Mouse (Mus musculus): ENCODE data around the gene Ntrk3. TPM values are rescaled to one million over a fixed set of nuclear protein-coding genes. Genes with fewer than 3 reads are reported as not detected.

The Ntrk3 gene
- polyA plus RNA-seq, 1 experiment: 6.1 TPM

GRCm38 (mm10) chr7:78286516-78287238 lies 451.1 kb downstream of the Ntrk3 start:
- DNase-seq: no peak
- H3K4me3 ChIP-seq (replicated peaks; ENCODE audit: extremely low read depth, low read depth, low read length): no peak overlapping the region
- H3K4me1 ChIP-seq (ENCODE audit: control insufficient read depth, insufficient read depth, low read length): no peaks in the 10 kb centered on the region
- TF ChIP-seq CTCF (IDR thresholded peaks at IDR 0.05; ENCODE audit: insufficient read depth, low read length) (no peak), POLR2A (IDR thresholded peaks at IDR 0.05; ENCODE audit: borderline replicate concordance, extremely low read depth, low read depth, low read length) (no peak)
- WGBS: 87% methylated on average over 2 of the region's 2 CpGs

GRCm38 (mm10) chr7:78269506-78270250 lies 468.1 kb downstream of the Ntrk3 start:
- no peak for DNase-seq
- no peak overlapping the region for H3K4me3 ChIP-seq (replicated peaks; ENCODE audit: extremely low read depth, low read depth, low read length)
- TF ChIP-seq CTCF (IDR thresholded peaks at IDR 0.05; ENCODE audit: insufficient read depth, low read length) (no peak), POLR2A (IDR thresholded peaks at IDR 0.05; ENCODE audit: borderline replicate concordance, extremely low read depth, low read depth, low read length) (no peak)
- 64% methylated on average over 3 of the region's 3 CpGs for WGBS
- peaks cover under 1% of the 10 kb centered on the region; the same call in 1 of the 2 replicates for H3K4me1 ChIP-seq (ENCODE audit: control insufficient read depth, insufficient read depth, low read length)

DNA sequence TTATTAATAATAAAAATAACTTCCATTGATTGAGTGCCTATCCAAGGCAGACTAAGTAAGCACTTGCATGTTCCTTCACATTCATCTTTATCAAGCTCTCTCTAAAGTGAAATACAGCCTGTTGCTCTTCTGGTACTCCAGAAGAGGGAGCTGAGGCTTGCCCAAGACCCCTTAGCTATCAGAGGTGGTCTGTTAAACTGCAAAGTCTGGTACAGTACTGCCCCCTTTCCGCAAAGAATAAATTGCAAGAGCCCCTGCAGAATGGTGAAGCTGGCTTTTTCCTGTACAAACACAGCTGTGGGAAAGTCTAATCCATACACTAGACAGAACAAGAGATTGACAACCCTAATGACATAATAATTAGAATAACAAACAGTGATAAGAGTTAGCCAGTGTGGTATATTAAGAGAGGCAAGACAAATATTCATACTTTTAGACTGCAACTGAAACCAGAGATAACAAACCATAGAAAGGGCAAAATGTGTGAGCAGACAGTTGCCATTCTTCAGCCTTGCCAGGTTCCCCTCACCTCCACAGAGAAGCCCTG lies 470.3 kb downstream of the Ntrk3 start:
- DNase-seq: no peak
- TF ChIP-seq CTCF (IDR thresholded peaks at IDR 0.05; ENCODE audit: insufficient read depth, low read length) (no peak), POLR2A (IDR thresholded peaks at IDR 0.05; ENCODE audit: borderline replicate concordance, extremely low read depth, low read depth, low read length) (no peak)
- Histone ChIP-seq H3K4me3 (replicated peaks; ENCODE audit: extremely low read depth, low read depth, low read length) (no peak overlapping the region), H3K4me1 (ENCODE audit: control insufficient read depth, insufficient read depth, low read length) (peaks cover 2% of the 10 kb centered on the region; the same call in 1 of the 2 replicates)
- WGBS: 26% methylated on average over 1 of the region's 1 CpGs

DNA sequence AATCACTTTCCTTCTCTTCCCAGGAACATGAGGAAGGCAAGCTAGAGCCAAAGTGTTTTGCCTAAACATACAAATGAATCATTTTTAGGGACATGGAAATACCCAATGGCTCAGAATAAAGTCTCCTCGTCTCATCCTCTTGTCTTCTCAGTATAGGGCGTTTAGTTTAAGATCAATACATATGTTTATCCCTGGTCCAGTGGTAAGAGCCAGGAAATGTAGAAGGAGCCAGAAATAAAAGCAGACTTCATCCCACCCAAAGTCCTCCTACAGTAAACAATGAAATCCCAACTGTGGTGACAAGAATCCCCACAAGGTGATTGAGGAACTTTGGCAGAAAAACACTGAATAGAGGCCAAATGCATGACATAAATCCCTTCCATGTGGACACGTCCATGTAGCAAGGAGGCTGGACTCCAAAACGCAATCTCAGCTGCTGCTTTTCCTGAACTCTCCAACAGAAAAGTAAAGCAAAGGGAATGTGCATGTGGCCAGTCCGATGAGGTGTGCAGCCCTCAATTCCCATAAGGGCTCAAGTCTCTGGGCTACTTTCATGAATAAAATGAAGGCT lies 473.3 kb downstream of the Ntrk3 start:
- Histone ChIP-seq H3K4me1 (ENCODE audit: control insufficient read depth, insufficient read depth, low read length) (peaks cover 2% of the 10 kb centered on the region; the same call in 1 of the 2 replicates), H3K4me3 (replicated peaks; ENCODE audit: extremely low read depth, low read depth, low read length) (no peak overlapping the region)
- DNase-seq: no peak
- WGBS: 55% methylated on average over 5 of the region's 5 CpGs
- TF ChIP-seq POLR2A (IDR thresholded peaks at IDR 0.05; ENCODE audit: borderline replicate concordance, extremely low read depth, low read depth, low read length) (no peak), CTCF (IDR thresholded peaks at IDR 0.05; ENCODE audit: insufficient read depth, low read length) (no peak)

DNA sequence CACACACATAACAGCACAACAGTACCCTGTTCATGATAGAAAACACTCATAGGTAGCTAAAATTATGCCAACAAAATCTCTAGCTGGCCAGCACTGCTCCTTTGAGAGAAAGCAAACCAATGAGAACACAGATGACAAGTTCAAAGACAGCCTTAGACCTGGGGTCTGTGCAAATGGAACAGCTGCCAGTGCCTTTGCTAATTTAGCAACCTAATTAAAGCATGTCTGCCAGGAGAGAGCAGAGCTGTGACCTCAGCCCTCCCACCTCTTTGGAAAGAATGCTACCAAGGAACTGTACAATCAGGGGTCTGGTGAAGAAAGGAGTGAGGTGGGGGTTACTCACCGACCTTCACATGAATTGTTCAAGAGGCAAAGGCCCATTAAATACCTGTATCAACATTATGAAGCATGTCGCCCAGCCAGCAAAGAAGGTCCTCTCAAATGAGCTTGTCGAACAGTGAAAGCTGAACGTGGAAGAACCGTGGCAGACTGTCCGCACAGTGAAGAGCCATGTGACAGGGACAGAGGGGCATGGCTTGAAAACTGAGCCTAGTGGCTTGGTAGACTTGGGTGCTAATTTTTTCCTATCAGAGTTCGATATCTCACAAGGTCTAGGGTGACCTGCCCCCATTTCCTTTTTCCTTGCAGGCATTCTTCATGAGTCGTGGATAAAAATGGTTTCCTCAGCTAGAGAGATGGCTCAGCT lies 476.2 kb downstream of the Ntrk3 start:
- WGBS: 76% methylated on average over 8 of the region's 8 CpGs
- H3K4me1 ChIP-seq (ENCODE audit: control insufficient read depth, insufficient read depth, low read length): peaks cover 2% of the 10 kb centered on the region; the same call in 1 of the 2 replicates
- no peak for DNase-seq
- no peak for TF ChIP-seq CTCF (IDR thresholded peaks at IDR 0.05; ENCODE audit: insufficient read depth, low read length)
- TF ChIP-seq POLR2A (IDR thresholded peaks at IDR 0.05; ENCODE audit: borderline replicate concordance, extremely low read depth, low read depth, low read length): no peak
- no peak overlapping the region for H3K4me3 ChIP-seq (replicated peaks; ENCODE audit: extremely low read depth, low read depth, low read length)

GRCm38 (mm10) chr7:78258151-78258550 lies 479.7 kb downstream of the Ntrk3 start:
- no peak for DNase-seq
- no peak overlapping the region for H3K4me3 ChIP-seq (replicated peaks; ENCODE audit: extremely low read depth, low read depth, low read length)
- TF ChIP-seq CTCF (IDR thresholded peaks at IDR 0.05; ENCODE audit: insufficient read depth, low read length): no peak
- TF ChIP-seq POLR2A (IDR thresholded peaks at IDR 0.05; ENCODE audit: borderline replicate concordance, extremely low read depth, low read depth, low read length): no peak
- WGBS: 25% methylated on average over 4 of the region's 4 CpGs
- H3K4me1 ChIP-seq (ENCODE audit: control insufficient read depth, insufficient read depth, low read length): no peaks in the 10 kb centered on the region

- WGBS: 68% methylated on average over 3 of the region's 3 CpGs
- Histone ChIP-seq H3K4me1 (ENCODE audit: control insufficient read depth, insufficient read depth, low read length) (no peaks in the 10 kb centered on the region), H3K4me3 (replicated peaks; ENCODE audit: extremely low read depth, low read depth, low read length) (no peak overlapping the region)
- no peak for TF ChIP-seq CTCF (IDR thresholded peaks at IDR 0.05; ENCODE audit: insufficient read depth, low read length)
- no peak for TF ChIP-seq POLR2A (IDR thresholded peaks at IDR 0.05; ENCODE audit: borderline replicate concordance, extremely low read depth, low read depth, low read length)
- DNase-seq: no peak
Observed at GRCm38 (mm10) chr7:78253777-78254385, 483.9 kb downstream of the Ntrk3 start.

DNA sequence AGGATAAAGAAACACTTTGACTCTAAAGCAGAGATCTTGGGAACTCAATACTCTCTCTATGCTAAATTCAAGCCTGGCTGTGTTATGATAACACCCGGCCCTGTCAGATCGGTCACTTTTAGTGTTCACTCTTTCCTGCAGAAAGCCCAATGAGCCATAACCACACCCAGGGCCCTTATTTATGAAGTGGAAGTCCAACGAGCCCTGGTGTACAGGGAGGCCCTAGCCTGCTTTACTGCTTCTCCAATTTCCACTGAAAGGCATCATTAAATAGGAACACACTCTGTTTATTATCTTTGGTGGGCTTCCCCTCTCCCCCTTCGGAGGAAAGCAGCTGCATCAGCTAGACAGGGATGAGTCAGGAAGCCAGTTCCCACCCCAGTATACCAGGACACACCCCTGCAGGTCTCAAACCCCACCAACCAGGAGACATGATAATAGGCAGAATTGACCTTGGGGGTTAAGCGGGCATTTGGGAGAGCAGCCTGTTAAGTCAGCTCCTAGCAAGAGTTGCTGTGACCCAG lies 489.6 kb downstream of the Ntrk3 start:
- 49% methylated on average over 5 of the region's 5 CpGs for WGBS
- H3K4me3 ChIP-seq (replicated peaks; ENCODE audit: extremely low read depth, low read depth, low read length): no peak overlapping the region
- H3K4me1 ChIP-seq (ENCODE audit: control insufficient read depth, insufficient read depth, low read length): no peaks in the 10 kb centered on the region
- no peak for DNase-seq
- TF ChIP-seq POLR2A (IDR thresholded peaks at IDR 0.05; ENCODE audit: borderline replicate concordance, extremely low read depth, low read depth, low read length): no peak
- TF ChIP-seq CTCF (IDR thresholded peaks at IDR 0.05; ENCODE audit: insufficient read depth, low read length): no peak

All from lung, adult 2 months (tissue).